Mouse (Mus musculus) erythroblast, embryonic 14.5 days (primary cell): ENCODE measurements at regions not wholly inside any gene's neighbourhood (a gene's known extent, or its start where the extent isn't known, plus 50 kb on each side); places are given as distances from the start of the nearest gene placed in this dataset.

Experiments used
- H3K27me3 ChIP-seq: 2 replicates; pipeline ENCODE4 v1.6.1; 2012; ENCODE audit warnings: inconsistent platforms; ENCODE audit not compliant: control insufficient read depth
- H3K36me3 ChIP-seq: 2 replicates; pipeline ENCODE4 v1.6.1; 2012; ENCODE audit warnings: mild to moderate bottlenecking, inconsistent platforms; ENCODE audit not compliant: control insufficient read depth
- H3K4me1 ChIP-seq: 2 replicates; pipeline ENCODE4 v1.6.1; 2012; ENCODE audit warnings: inconsistent platforms; ENCODE audit not compliant: control insufficient read depth
- H3K4me3 ChIP-seq: replicated peaks from 2 replicates; pipeline ENCODE3; 2012; ENCODE audit warnings: moderate library complexity, mild to moderate bottlenecking, inconsistent platforms
- H3K9me3 ChIP-seq: 2 replicates; pipeline ENCODE4 v1.6.1; 2012; ENCODE audit warnings: low read length, inconsistent platforms, mixed read lengths; ENCODE audit not compliant: control insufficient read depth
- GATA1 ChIP-seq: IDR thresholded peaks from 2 replicates; pipeline ENCODE4 v1.6.1; 2012; ENCODE audit warnings: low read length, inconsistent platforms, mixed read lengths
- TAL1 ChIP-seq: IDR thresholded peaks from 3 replicates; pipeline ENCODE4 v1.6.1; 2012; ENCODE audit warnings: low read length, inconsistent platforms, mixed read lengths

- Histone ChIP-seq H3K27me3 (peaks cover 7% of the 10 kb centered on the region), H3K4me3 (no peak overlapping the region), H3K36me3 (no peaks in the 10 kb centered on the region), H3K4me1 (peaks cover 12% of the 10 kb centered on the region), H3K9me3 (no peaks in the 10 kb centered on the region)
- TF ChIP-seq TAL1 (peak; percentile 50; the same call in 2 of the 3 replicates), GATA1 (no peak)
Observed at GRCm38 (mm10) chr14:54152485-54153235, 101.2 kb downstream of the Dad1 start.

GRCm38 (mm10) chr14:54151921-54152320, 102.0 kb downstream of the Dad1 start:
- Histone ChIP-seq H3K36me3 (no peaks in the 10 kb centered on the region), H3K4me3 (no peak overlapping the region), H3K4me1 (peaks cover 12% of the 10 kb centered on the region), H3K27me3 (peaks cover 5% of the 10 kb centered on the region), H3K9me3 (no peaks in the 10 kb centered on the region)
- no peak for TF ChIP-seq TAL1
- TF ChIP-seq GATA1: no peak

- Histone ChIP-seq H3K27me3 (peaks cover 4% of the 10 kb centered on the region), H3K4me1 (peaks cover 12% of the 10 kb centered on the region), H3K4me3 (no peak overlapping the region), H3K9me3 (no peaks in the 10 kb centered on the region), H3K36me3 (no peaks in the 10 kb centered on the region)
- no peak for TF ChIP-seq TAL1
- TF ChIP-seq GATA1: no peak
Observed at GRCm38 (mm10) chr14:54151272-54151671, 102.6 kb downstream of the Dad1 start.

- Histone ChIP-seq H3K36me3 (no peaks in the 10 kb centered on the region), H3K4me3 (no peak overlapping the region), H3K4me1 (peaks cover 12% of the 10 kb centered on the region), H3K27me3 (peaks cover 4% of the 10 kb centered on the region), H3K9me3 (no peaks in the 10 kb centered on the region)
- no peak for TF ChIP-seq TAL1
- no peak for TF ChIP-seq GATA1
Observed at GRCm38 (mm10) chr14:54150221-54150620, 103.7 kb downstream of the Dad1 start.

- Histone ChIP-seq H3K4me1 (peaks cover 12% of the 10 kb centered on the region), H3K4me3 (no peak overlapping the region), H3K9me3 (no peaks in the 10 kb centered on the region), H3K27me3 (no peaks in the 10 kb centered on the region), H3K36me3 (no peaks in the 10 kb centered on the region)
- TF ChIP-seq TAL1: no peak
Observed at GRCm38 (mm10) chr14:54148626-54149025, 105.3 kb downstream of the Dad1 start.

- Histone ChIP-seq H3K4me3 (no peak overlapping the region), H3K27me3 (no peaks in the 10 kb centered on the region), H3K4me1 (peaks cover 12% of the 10 kb centered on the region), H3K9me3 (no peaks in the 10 kb centered on the region), H3K36me3 (no peaks in the 10 kb centered on the region)
- TF ChIP-seq TAL1 (no peak), GATA1 (no peak)
Observed at GRCm38 (mm10) chr14:54148121-54148520, 105.8 kb downstream of the Dad1 start.

- Histone ChIP-seq H3K36me3 (no peaks in the 10 kb centered on the region), H3K4me1 (peaks cover 11% of the 10 kb centered on the region), H3K9me3 (no peaks in the 10 kb centered on the region), H3K4me3 (no peak overlapping the region), H3K27me3 (no peaks in the 10 kb centered on the region)
- no peak for TF ChIP-seq TAL1
- no peak for TF ChIP-seq GATA1
Observed at GRCm38 (mm10) chr14:54147546-54147945, 106.4 kb downstream of the Dad1 start.

GRCm38 (mm10) chr14:54145743-54146741, 107.9 kb downstream of the Dad1 start:
- H3K4me3 ChIP-seq: no peak overlapping the region
- TF ChIP-seq TAL1 (no peak), GATA1 (no peak)
- no peaks in the 10 kb centered on the region for H3K27me3 ChIP-seq
- H3K36me3 ChIP-seq: no peaks in the 10 kb centered on the region
- no peaks in the 10 kb centered on the region; the same call in 1 of the 2 replicates for H3K4me1 ChIP-seq
- H3K9me3 ChIP-seq: no peaks in the 10 kb centered on the region

- peaks cover 3% of the 10 kb centered on the region; the same call in 1 of the 2 replicates for H3K4me1 ChIP-seq
- TF ChIP-seq TAL1 (no peak), GATA1 (no peak)
- no peaks in the 10 kb centered on the region for H3K27me3 ChIP-seq
- no peaks in the 10 kb centered on the region for H3K9me3 ChIP-seq
- no peaks in the 10 kb centered on the region for H3K36me3 ChIP-seq
- no peak overlapping the region for H3K4me3 ChIP-seq
Observed at GRCm38 (mm10) chr14:54143828-54144227, 110.1 kb downstream of the Dad1 start.
